Comparison of ENCODE assay signal across 13 mouse cellular contexts in the genomic region with DNA sequence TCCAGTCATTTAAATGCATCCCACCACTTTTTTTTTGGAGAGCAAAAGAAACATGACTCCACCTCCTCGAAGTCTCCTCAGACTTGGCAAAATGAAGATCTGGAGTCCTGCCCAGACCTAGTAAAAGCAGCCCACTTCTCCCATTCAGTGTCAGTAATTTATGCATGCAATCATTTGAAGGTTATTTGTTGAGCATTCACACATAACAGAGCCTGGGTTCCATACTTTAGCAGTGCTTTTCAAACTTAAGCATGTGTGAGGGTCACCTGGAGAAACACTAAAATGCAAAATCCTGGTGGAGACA.
DNase-seq lines count a peak whose midpoint lies in the region; ATAC-seq and TF ChIP-seq lines count a peak whose summit lies in the region.
"Had no signal": no experiment of that assay in that cellular context is flagged by ENCODE, and none has a peak within 500 bp of the region (broad histone marks: within the 10 kb centered on the region; RNA-seq: fewer than 3 reads in every experiment).

No protein-coding gene starts in this region.

- H3K4me3 ChIP-seq in hindbrain, embryonic 16.5 days (ENCODE audit: low read length): no peak overlapping the region
- no peak overlapping the region for H3K4me3 ChIP-seq in hindbrain, embryonic 13.5 days
- H3K4me3 ChIP-seq in midbrain, postnatal 0 days (ENCODE audit: low read depth, low read length): no peak overlapping the region
- H3K4me3 ChIP-seq in midbrain, embryonic 11.5 days (ENCODE audit: low read depth, low read length): no peak overlapping the region
- H3K4me3 ChIP-seq in kidney, postnatal 0 days (replicated peaks; ENCODE audit: low read depth, low read length): no peak overlapping the region
- H3K4me3 ChIP-seq: embryonic facial prominence, embryonic 13.5 days; heart, embryonic 13.5 days; neural tube, embryonic 15.5 days had no signal

- H3K9me3 ChIP-seq in hindbrain, embryonic 16.5 days (ENCODE audit: control insufficient read depth, low read length): no peaks in the 10 kb centered on the region
- no peaks in the 10 kb centered on the region for H3K9me3 ChIP-seq in hindbrain, embryonic 13.5 days
- no peaks in the 10 kb centered on the region for H3K9me3 ChIP-seq in midbrain, postnatal 0 days (ENCODE audit: low read length)
- H3K9me3 ChIP-seq in midbrain, embryonic 11.5 days (ENCODE audit: control insufficient read depth, low read length): no peaks in the 10 kb centered on the region
- H3K9me3 ChIP-seq in kidney, postnatal 0 days (replicated peaks; ENCODE audit: low read length): no peaks in the 10 kb centered on the region
- H3K9me3 ChIP-seq: embryonic facial prominence, embryonic 13.5 days; G1E; heart, embryonic 13.5 days; neural tube, embryonic 15.5 days had no signal

- ATAC-seq in hindbrain, embryonic 16.5 days: peak; percentile 56; the same call in 1 of the 2 replicates
- ATAC-seq in hindbrain, embryonic 13.5 days (ENCODE audit: low FRiP score): no peak
- no peak for ATAC-seq in midbrain, postnatal 0 days (ENCODE audit: low FRiP score)
- ATAC-seq in midbrain, embryonic 11.5 days (ENCODE audit: low FRiP score): no peak
- ATAC-seq in kidney, postnatal 0 days (replicated peaks; ENCODE audit: low FRiP score, low read depth): no peak
- ATAC-seq in erythroblast, adult 5-6 weeks (replicated peaks; ENCODE audit: low FRiP score, poor library complexity, severe bottlenecking): no peak

- no peaks in the 10 kb centered on the region for H3K36me3 ChIP-seq in hindbrain, embryonic 16.5 days (ENCODE audit: control insufficient read depth, insufficient read depth, low read length)
- no peaks in the 10 kb centered on the region for H3K36me3 ChIP-seq in hindbrain, embryonic 13.5 days
- no peaks in the 10 kb centered on the region for H3K36me3 ChIP-seq in midbrain, postnatal 0 days (ENCODE audit: insufficient read depth, low read length)
- H3K36me3 ChIP-seq in midbrain, embryonic 11.5 days (ENCODE audit: control insufficient read depth, insufficient read depth, low read length): no peaks in the 10 kb centered on the region
- H3K36me3 ChIP-seq in kidney, postnatal 0 days (ENCODE audit: insufficient read depth, low read length): no peaks in the 10 kb centered on the region
- H3K36me3 ChIP-seq: embryonic facial prominence, embryonic 13.5 days; G1E; heart, embryonic 13.5 days; neural tube, embryonic 15.5 days had no signal

- H3K27ac ChIP-seq in hindbrain, embryonic 16.5 days (ENCODE audit: low read depth, low read length): no peak overlapping the region
- H3K27ac ChIP-seq in hindbrain, embryonic 13.5 days: no peak overlapping the region
- H3K27ac ChIP-seq in midbrain, postnatal 0 days (ENCODE audit: low read depth, low read length): no peak overlapping the region
- no peak overlapping the region for H3K27ac ChIP-seq in midbrain, embryonic 11.5 days (ENCODE audit: low read depth, low read length)
- H3K27ac ChIP-seq in kidney, postnatal 0 days: no peak overlapping the region
- H3K27ac ChIP-seq: embryonic facial prominence, embryonic 13.5 days; heart, embryonic 13.5 days; macrophage; neural tube, embryonic 15.5 days had no signal

- no peaks in the 10 kb centered on the region for H3K4me1 ChIP-seq in hindbrain, embryonic 16.5 days (ENCODE audit: control insufficient read depth, insufficient read depth, low read depth, low read length)
- no peaks in the 10 kb centered on the region for H3K4me1 ChIP-seq in hindbrain, embryonic 13.5 days (replicated peaks)
- no peaks in the 10 kb centered on the region for H3K4me1 ChIP-seq in midbrain, postnatal 0 days (ENCODE audit: insufficient read depth, low read length)
- H3K4me1 ChIP-seq in midbrain, embryonic 11.5 days (ENCODE audit: control insufficient read depth, insufficient read depth, low read length): no peaks in the 10 kb centered on the region
- H3K4me1 ChIP-seq in kidney, postnatal 0 days (replicated peaks; ENCODE audit: insufficient read depth, low read length): no peaks in the 10 kb centered on the region
- H3K4me1 ChIP-seq: heart, embryonic 13.5 days; neural tube, embryonic 15.5 days had no signal

- H3K27me3 ChIP-seq in hindbrain, embryonic 16.5 days (replicated peaks; ENCODE audit: control insufficient read depth, insufficient read depth, low read length): no peaks in the 10 kb centered on the region; the same call in none of the 2 replicates
- H3K27me3 ChIP-seq in hindbrain, embryonic 13.5 days: peaks cover 48% of the 10 kb centered on the region; the same call in 1 of the 2 replicates
- H3K27me3 ChIP-seq in midbrain, postnatal 0 days (ENCODE audit: insufficient read depth, low read length): no peaks in the 10 kb centered on the region
- peaks cover 14% of the 10 kb centered on the region for H3K27me3 ChIP-seq in midbrain, embryonic 11.5 days (ENCODE audit: control insufficient read depth, insufficient read depth, low read length)
- H3K27me3 ChIP-seq in kidney, postnatal 0 days (ENCODE audit: insufficient read depth, low read length): no peaks in the 10 kb centered on the region
- H3K27me3 ChIP-seq: heart, embryonic 13.5 days had no signal

- DNase-seq in midbrain, postnatal 0 days (ENCODE audit: low spot score): peak; percentile 62
- no peak for DNase-seq in midbrain, embryonic 11.5 days (ENCODE audit: low spot score, missing footprints)
- peak; percentile 63 for DNase-seq in kidney, postnatal 0 days (ENCODE audit: low spot score)
- DNase-seq in right cerebral cortex, postnatal 4 days: peak; percentile 14
- no peak for DNase-seq in adrenal gland, postnatal 4 days (ENCODE audit: low spot score in 2 of 2)

- WGBS in hindbrain, embryonic 16.5 days: 58% methylated on average over 1 of the region's 1 CpGs
- whole genome bisulfite sequencing in hindbrain, embryonic 13.5 days: 64% methylated on average over 1 of the region's 1 CpGs
- WGBS in midbrain, postnatal 0 days: 52% methylated on average over 1 of the region's 1 CpGs
- 78% methylated on average over 1 of the region's 1 CpGs for WGBS in midbrain, embryonic 11.5 days
- 44% methylated on average over 1 of the region's 1 CpGs for WGBS in kidney, postnatal 0 days

- no peak for TF ChIP-seq CTCF in midbrain, postnatal 0 days (IDR thresholded peaks at IDR 0.05)
- no peak for TF ChIP-seq CTCF in kidney, postnatal 0 days (IDR thresholded peaks at IDR 0.05; ENCODE audit: low read depth)

- no peak overlapping the region for H3K4me2 ChIP-seq in hindbrain, embryonic 16.5 days (ENCODE audit: low read length)
- H3K4me2 ChIP-seq in hindbrain, embryonic 13.5 days: no peak overlapping the region
- H3K4me2 ChIP-seq in midbrain, postnatal 0 days (ENCODE audit: low read depth, low read length, poor library complexity, severe bottlenecking): no peak overlapping the region
- H3K4me2 ChIP-seq in midbrain, embryonic 11.5 days: no peak overlapping the region
- H3K4me2 ChIP-seq in kidney, postnatal 0 days (ENCODE audit: low read length): no peak overlapping the region
- H3K4me2 ChIP-seq: embryonic facial prominence, embryonic 13.5 days; heart, embryonic 13.5 days; neural tube, embryonic 15.5 days had no signal

- H3K9ac ChIP-seq in hindbrain, embryonic 16.5 days (ENCODE audit: low read depth, low read length): no peak overlapping the region
- no peak overlapping the region for H3K9ac ChIP-seq in hindbrain, embryonic 13.5 days
- H3K9ac ChIP-seq in midbrain, postnatal 0 days (replicated peaks; ENCODE audit: low read length, poor library complexity, severe bottlenecking): no peak overlapping the region
- H3K9ac ChIP-seq in midbrain, embryonic 11.5 days (ENCODE audit: low read length): no peak overlapping the region
- no peak overlapping the region for H3K9ac ChIP-seq in kidney, postnatal 0 days (ENCODE audit: low read depth, low read length)
- H3K9ac ChIP-seq: embryonic facial prominence, embryonic 13.5 days; heart, embryonic 13.5 days; neural tube, embryonic 15.5 days had no signal

Comparison
In these comparisons a context has a peak if more than half of its experiments do, and no peak if none do; other contexts are left out.
1. DNase-seq: peak in midbrain, postnatal 0 days (single experiment), kidney, postnatal 0 days (single experiment) and right cerebral cortex, postnatal 4 days (single experiment); none in midbrain, embryonic 11.5 days (single experiment) and adrenal gland, postnatal 4 days (0 of 2).